Mouse (Mus musculus) C2C12 (cell line): Measurements from ENCODE around the gene Rflna. TPM values are rescaled to one million over a fixed set of nuclear protein-coding genes. Genes with fewer than 3 reads are reported as not detected.

Experiments used
- H3K27me3 ChIP-seq: one replicate; pipeline ENCODE4 v1.6.1; 2011; ENCODE audit not compliant: control insufficient read depth, insufficient read depth, insufficient read length
- H3K36me3 ChIP-seq: one replicate; pipeline ENCODE4 v1.6.1; 2011; ENCODE audit not compliant: control insufficient read depth, insufficient read depth
- H3K4me3 ChIP-seq: one replicate; pipeline ENCODE4 v1.5.1; 2011; ENCODE audit warnings: mild to moderate bottlenecking, control low read depth; ENCODE audit not compliant: poor library complexity, insufficient read depth, severe bottlenecking
- H3K79me2 ChIP-seq: one replicate; pipeline ENCODE4 v1.6.1; 2011; ENCODE audit not compliant: control insufficient read depth, insufficient read depth
- H3K79me3 ChIP-seq: one replicate; pipeline ENCODE4 v1.6.1; 2011; ENCODE audit warnings: low read depth, control low read depth
- H3ac ChIP-seq: one replicate; pipeline ENCODE3; 2011; ENCODE audit warnings: low read depth; ENCODE audit not compliant: control insufficient read depth, insufficient read length
- CEBPB ChIP-seq: IDR thresholded peaks from one replicate; pipeline ENCODE4 v1.6.1; 2011; ENCODE audit warnings: low read depth, mild to moderate bottlenecking, control low read depth, moderate library complexity
- CTCF ChIP-seq: IDR thresholded peaks from one replicate; pipeline ENCODE4 v1.5.1; 2011; ENCODE audit not compliant: control insufficient read depth, insufficient read depth, insufficient read length
- FOSL1 ChIP-seq: IDR thresholded peaks from one replicate; pipeline ENCODE4 v1.8.0; 2011; ENCODE audit warnings: mild to moderate bottlenecking, low read length; ENCODE audit not compliant: poor library complexity, insufficient read depth, severe bottlenecking
- MAX ChIP-seq: IDR thresholded peaks from one replicate; pipeline ENCODE4 v1.6.1; 2011; ENCODE audit warnings: mild to moderate bottlenecking, control low read depth
- MYOD1 ChIP-seq: IDR thresholded peaks from one replicate; pipeline ENCODE4 v1.6.1; 2011; ENCODE audit warnings: low read depth; ENCODE audit not compliant: control insufficient read depth, insufficient read length
- MYOG ChIP-seq: IDR thresholded peaks from one replicate; pipeline ENCODE4 v1.6.1; 2011; ENCODE audit not compliant: control insufficient read depth, insufficient read length; ENCODE audit errors: extremely low read depth
- USF1 ChIP-seq: IDR thresholded peaks from one replicate; pipeline ENCODE4 v1.6.1; 2011; ENCODE audit warnings: low read depth, mild to moderate bottlenecking, control low read depth, moderate library complexity
- polyA plus RNA-seq: library from polyadenylated mRNA; unstranded; fragments of >200 nt; fragmentation: generic; extraction: Trizol; gene quantifications from one replicate; pipeline ENCODE4 v1.2.1, GENCODE M21; 2012; ENCODE audit warnings: missing spikeins

The Rflna gene
- polyA plus RNA-seq, 1 experiment = 0.19 TPM

GRCm38 (mm10) chr5:124986656-124987055, 16.4 kb upstream of the Rflna start:
- Histone ChIP-seq H3K36me3 (no peaks in the 10 kb centered on the region), H3K4me3 (no peak overlapping the region), H3K79me2 (no peaks in the 10 kb centered on the region), H3K79me3 (no peaks in the 10 kb centered on the region), H3K27me3 (no peaks in the 10 kb centered on the region), H3ac (no peak overlapping the region)
- TF ChIP-seq MYOD1 (no peak), FOSL1 (no peak), CTCF (no peak), MAX (no peak), CEBPB (no peak), MYOG (no peak), USF1 (no peak)

GRCm38 (mm10) chr5:124989724-124990123, 13.3 kb upstream of the Rflna start:
- H3K4me3 ChIP-seq = no peak overlapping the region
- no peaks in the 10 kb centered on the region for H3K27me3 ChIP-seq
- H3ac ChIP-seq = no peak overlapping the region
- H3K79me3 ChIP-seq = no peaks in the 10 kb centered on the region
- TF ChIP-seq MYOG (no peak), MYOD1 (no peak), USF1 (no peak), FOSL1 (no peak), CEBPB (no peak), MAX (no peak), CTCF (no peak)
- H3K79me2 ChIP-seq = no peaks in the 10 kb centered on the region
- no peaks in the 10 kb centered on the region for H3K36me3 ChIP-seq

- H3K79me3 ChIP-seq = no peaks in the 10 kb centered on the region
- no peaks in the 10 kb centered on the region for H3K27me3 ChIP-seq
- no peak overlapping the region for H3K4me3 ChIP-seq
- H3K79me2 ChIP-seq = no peaks in the 10 kb centered on the region
- no peaks in the 10 kb centered on the region for H3K36me3 ChIP-seq
- no peak for TF ChIP-seq CEBPB
- TF ChIP-seq USF1 = no peak
- no peak for TF ChIP-seq MYOG
- TF ChIP-seq FOSL1 = no peak
- no peak for TF ChIP-seq CTCF
- TF ChIP-seq MAX = no peak
- no peak for TF ChIP-seq MYOD1
- no peak overlapping the region for H3ac ChIP-seq
These were observed 10.7 kb upstream of the Rflna start for GRCm38 (mm10) chr5:124992323-124992722.

- TF ChIP-seq MYOD1 (no peak), FOSL1 (no peak), CEBPB (no peak), USF1 (no peak), CTCF (no peak), MYOG (no peak), MAX (no peak)
- H3K79me3 ChIP-seq = no peaks in the 10 kb centered on the region
These were observed 10.1 kb upstream of the Rflna start for GRCm38 (mm10) chr5:124992891-124993290.

GRCm38 (mm10) chr5:124996816-124997215, 6.2 kb upstream of the Rflna start:
- Histone ChIP-seq H3K36me3 (no peaks in the 10 kb centered on the region), H3K27me3 (no peaks in the 10 kb centered on the region), H3K79me3 (no peaks in the 10 kb centered on the region), H3K79me2 (no peaks in the 10 kb centered on the region), H3ac (no peak overlapping the region), H3K4me3 (no peak overlapping the region)
- TF ChIP-seq CTCF (no peak), MYOD1 (no peak), FOSL1 (no peak), USF1 (no peak), MAX (no peak), CEBPB (no peak), MYOG (no peak)

More at GRCm38 (mm10) chr5:124992891-124993290, 10.1 kb upstream of the Rflna start:
- H3K4me3 ChIP-seq = no peak overlapping the region
- H3K79me2 ChIP-seq = no peaks in the 10 kb centered on the region
- no peaks in the 10 kb centered on the region for H3K36me3 ChIP-seq
- H3ac ChIP-seq = no peak overlapping the region
- no peaks in the 10 kb centered on the region for H3K27me3 ChIP-seq

GRCm38 (mm10) chr5:124997913-124998312, 5.1 kb upstream of the Rflna start:
- TF ChIP-seq FOSL1 = no peak
- no peak for TF ChIP-seq CEBPB
- no peak for TF ChIP-seq MAX
- TF ChIP-seq CTCF = no peak
- TF ChIP-seq USF1 = no peak
- no peak for TF ChIP-seq MYOD1
- H3K4me3 ChIP-seq = no peak overlapping the region
- no peaks in the 10 kb centered on the region for H3K27me3 ChIP-seq
- H3K36me3 ChIP-seq = no peaks in the 10 kb centered on the region
- H3K79me3 ChIP-seq = no peaks in the 10 kb centered on the region
- H3K79me2 ChIP-seq = no peaks in the 10 kb centered on the region
- H3ac ChIP-seq = no peak overlapping the region
